Mouse (Mus musculus) cortical plate, adult 2 months (tissue): ENCODE results near the gene Lats1.

Source experiments
- CTCF ChIP-seq: fragments of 200-500 bp; IDR thresholded peaks from 2 replicates; pipeline ENCODE4 v1.5.1; 2011; ENCODE audit warnings: mild to moderate bottlenecking, control low read depth, low read length; ENCODE audit not compliant: insufficient read depth; ENCODE audit errors: extremely low read depth
- POLR2A ChIP-seq: fragments of 200-500 bp; IDR thresholded peaks from 2 replicates; pipeline ENCODE4 v1.6.1; 2011; ENCODE audit warnings: mild to moderate bottlenecking, low read length, control low read depth; ENCODE audit not compliant: insufficient read depth; ENCODE audit errors: extremely low read depth

DNA sequence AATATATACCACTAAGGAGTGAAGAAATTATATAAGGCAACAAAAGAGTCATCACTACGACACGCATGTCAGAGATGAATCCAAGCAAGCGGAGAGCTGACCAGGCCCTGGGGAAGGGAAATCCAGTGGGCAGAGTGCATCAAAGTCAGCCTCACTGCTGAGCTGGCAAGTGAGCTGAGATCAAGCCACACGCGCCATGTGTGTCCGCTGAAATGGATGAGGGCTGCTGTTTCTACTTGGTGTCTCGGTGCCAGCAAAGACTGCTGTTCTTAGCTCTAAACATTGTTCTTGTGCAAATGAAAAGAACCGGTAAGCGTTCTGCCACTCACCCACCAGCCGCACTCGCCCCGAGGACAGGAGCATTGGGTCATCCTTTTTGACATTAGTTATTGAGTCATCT lies 40.6 kb upstream of the Lats1 start:
- no peak for TF ChIP-seq CTCF
- no peak for TF ChIP-seq POLR2A
